Mouse (Mus musculus): ENCODE measurements around the gene Gm43064. TPM values are rescaled to one million over a fixed set of nuclear protein-coding genes. Genes with fewer than 3 reads are reported as not detected.
A peak's percentile ranks its signal among the peaks of the same experiment; 100 is the strongest.

Gene Gm43064
- polyA plus RNA-seq, 1 experiment, result not detected

DNA sequence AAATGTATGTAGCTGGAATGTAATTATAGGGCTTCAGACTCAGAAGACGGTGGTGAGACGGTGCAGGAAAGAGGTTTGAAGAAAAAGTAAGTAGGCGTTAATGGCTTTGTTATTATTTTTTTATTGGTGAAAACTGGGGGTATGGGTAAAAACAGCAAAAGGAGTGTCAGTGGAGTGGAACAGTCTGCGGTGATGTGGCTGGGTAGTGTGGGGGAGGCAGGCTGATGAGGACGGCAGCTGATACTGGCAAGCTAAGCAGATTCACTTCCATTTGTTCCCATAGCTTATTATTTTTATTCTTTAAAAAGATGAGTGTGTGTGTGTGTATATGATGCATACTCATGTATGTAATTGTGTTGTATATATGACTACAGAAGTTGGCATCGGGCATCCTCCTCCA is 42.1 kb downstream of the Gm43064 start:
- no peak overlapping the region for H3K4me3 ChIP-seq (ENCODE audit: insufficient read depth, low read length)
- H3K27ac ChIP-seq (ENCODE audit: insufficient read depth, low read length), result no peak overlapping the region
- H3K4me1 ChIP-seq (ENCODE audit: control insufficient read depth, insufficient read depth, low read length), result no peaks in the 10 kb centered on the region
- TF ChIP-seq POLR2A (IDR thresholded peaks at IDR 0.05; ENCODE audit: low read depth, low read length), result no peak
- no peak for TF ChIP-seq CTCF (IDR thresholded peaks at IDR 0.05; ENCODE audit: borderline replicate concordance, insufficient read depth, low read length)

DNA sequence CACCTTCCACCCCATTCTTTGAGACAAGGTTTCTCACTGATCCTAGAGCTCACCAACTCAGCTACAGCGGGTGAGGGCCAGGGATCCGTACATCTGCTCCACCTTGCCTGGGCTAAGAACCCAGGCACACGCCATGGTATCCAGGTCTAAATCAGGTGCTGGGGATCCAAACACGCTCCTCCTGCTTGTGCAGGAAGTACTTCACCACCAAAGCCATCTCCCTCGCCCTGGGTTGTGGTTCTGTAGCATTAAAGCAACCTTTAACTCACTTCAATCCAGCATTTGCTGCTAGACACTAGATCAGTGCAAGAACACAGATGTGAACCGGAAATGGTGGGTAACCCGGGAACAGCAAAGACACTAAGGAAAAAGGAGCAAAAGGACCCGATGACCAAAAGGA is 42.5 kb downstream of the Gm43064 start:
- Histone ChIP-seq H3K4me3 (ENCODE audit: insufficient read depth, low read length) (no peak overlapping the region), H3K27ac (ENCODE audit: insufficient read depth, low read length) (no peak overlapping the region), H3K4me1 (ENCODE audit: control insufficient read depth, insufficient read depth, low read length) (no peaks in the 10 kb centered on the region)
- TF ChIP-seq CTCF (IDR thresholded peaks at IDR 0.05; ENCODE audit: borderline replicate concordance, insufficient read depth, low read length) (no peak), POLR2A (IDR thresholded peaks at IDR 0.05; ENCODE audit: low read depth, low read length) (no peak)

DNA sequence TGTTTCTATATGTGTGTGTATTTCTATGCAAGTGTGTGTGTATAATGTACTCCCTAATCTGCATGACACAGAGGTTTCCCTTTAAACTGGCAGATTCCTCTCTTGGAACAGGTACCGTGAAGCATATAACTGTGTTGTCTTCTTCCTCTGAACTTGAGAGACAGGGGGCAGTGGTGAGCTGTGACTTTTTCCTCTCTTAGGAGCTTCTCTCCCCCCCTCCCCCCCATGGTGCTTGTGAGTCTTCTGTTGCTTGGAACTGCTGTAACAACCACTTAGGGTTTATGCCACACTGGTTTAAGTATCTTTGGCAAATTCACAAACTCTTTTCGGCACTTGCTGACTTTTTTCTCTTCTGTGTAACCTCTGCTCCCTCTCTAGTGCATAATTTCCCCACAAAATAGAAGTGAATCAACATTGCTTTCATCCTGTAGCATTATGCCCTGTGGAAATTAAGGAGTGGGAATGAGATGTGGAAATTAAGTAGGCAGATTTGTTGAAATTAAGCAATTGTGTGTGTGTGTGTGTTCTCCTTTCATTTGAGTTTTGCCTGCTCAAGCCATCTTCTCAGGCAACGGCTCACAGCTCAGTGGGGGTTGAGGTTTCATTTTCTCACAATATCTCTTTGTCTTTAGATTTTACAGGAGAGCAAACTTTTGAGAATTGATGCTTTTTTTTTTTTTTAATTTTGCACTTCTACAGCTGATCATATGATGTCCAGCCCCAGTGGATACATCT is 43.4 kb downstream of the Gm43064 start:
- TF ChIP-seq CTCF (IDR thresholded peaks at IDR 0.05; ENCODE audit: borderline replicate concordance, insufficient read depth, low read length) (no peak), POLR2A (IDR thresholded peaks at IDR 0.05; ENCODE audit: low read depth, low read length) (no peak)
- Histone ChIP-seq H3K4me1 (ENCODE audit: control insufficient read depth, insufficient read depth, low read length) (no peaks in the 10 kb centered on the region), H3K27ac (ENCODE audit: insufficient read depth, low read length) (no peak overlapping the region), H3K4me3 (ENCODE audit: insufficient read depth, low read length) (no peak overlapping the region)

DNA sequence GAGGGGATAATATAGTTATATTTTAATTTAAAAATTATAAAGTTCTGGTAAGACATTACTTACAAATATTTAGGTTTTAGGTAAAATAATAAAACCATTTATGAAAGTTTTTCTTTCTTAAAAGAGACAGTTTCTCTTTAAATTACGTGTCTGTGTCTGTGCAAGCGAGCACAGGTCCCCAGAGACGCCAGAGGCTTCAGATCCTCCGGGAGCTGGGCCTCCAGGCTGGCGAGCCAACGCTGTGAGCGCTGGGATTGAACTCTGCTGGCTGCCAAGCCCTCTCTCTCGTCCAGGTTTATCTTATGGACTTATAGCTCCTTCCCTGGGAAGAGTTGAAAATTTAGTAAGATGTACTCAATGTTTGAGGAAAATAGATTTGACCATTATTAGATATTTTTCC is 44.4 kb downstream of the Gm43064 start:
- Histone ChIP-seq H3K27ac (ENCODE audit: insufficient read depth, low read length) (no peak overlapping the region), H3K4me3 (ENCODE audit: insufficient read depth, low read length) (no peak overlapping the region), H3K4me1 (ENCODE audit: control insufficient read depth, insufficient read depth, low read length) (no peaks in the 10 kb centered on the region)
- TF ChIP-seq POLR2A (IDR thresholded peaks at IDR 0.05; ENCODE audit: low read depth, low read length) (no peak), CTCF (IDR thresholded peaks at IDR 0.05; ENCODE audit: borderline replicate concordance, insufficient read depth, low read length) (no peak)

DNA sequence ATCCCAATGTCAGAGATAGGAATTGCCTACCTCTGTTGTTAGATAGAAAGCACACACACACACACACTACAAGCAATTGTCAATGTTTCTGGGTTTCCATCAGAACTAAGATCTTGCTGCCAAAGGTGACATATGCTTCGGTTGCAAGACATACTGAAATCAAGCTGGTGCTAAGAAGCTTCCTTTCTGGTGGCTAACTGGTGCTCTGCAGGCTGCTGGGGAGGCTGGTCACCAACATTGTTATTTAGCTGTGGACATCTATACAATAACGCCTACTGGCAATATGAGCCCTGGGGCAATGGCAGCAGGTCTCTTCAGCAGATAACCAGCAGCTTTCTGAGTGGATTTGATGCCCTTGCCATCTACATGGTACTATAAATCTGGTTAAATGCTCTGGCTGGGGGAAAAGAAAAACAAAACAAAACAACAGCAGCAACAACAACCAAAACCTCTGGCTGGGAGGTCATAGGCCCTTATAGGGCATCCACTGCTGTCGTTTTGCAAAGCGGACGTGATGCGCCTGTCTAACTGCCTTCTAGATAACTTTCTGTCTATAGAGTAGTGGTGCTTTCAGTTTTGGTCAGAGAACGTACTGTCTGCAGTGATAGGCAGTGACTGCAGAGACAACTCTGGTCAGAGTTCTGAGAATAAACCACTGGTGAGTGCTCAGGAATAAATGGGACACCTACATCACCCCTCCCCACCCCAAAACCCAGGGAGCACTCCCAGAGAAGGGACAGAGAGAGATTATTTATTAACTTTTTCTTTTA is 47.8 kb downstream of the Gm43064 start:
- H3K4me3 ChIP-seq (ENCODE audit: insufficient read depth, low read length), result no peak overlapping the region
- H3K4me1 ChIP-seq (ENCODE audit: control insufficient read depth, insufficient read depth, low read length), result peaks cover 6% of the 10 kb centered on the region; the same call in 1 of the 2 replicates
- no peak for TF ChIP-seq CTCF (IDR thresholded peaks at IDR 0.05; ENCODE audit: borderline replicate concordance, insufficient read depth, low read length)
- no peak for TF ChIP-seq POLR2A (IDR thresholded peaks at IDR 0.05; ENCODE audit: low read depth, low read length)
- no peak overlapping the region for H3K27ac ChIP-seq (ENCODE audit: insufficient read depth, low read length)

DNA sequence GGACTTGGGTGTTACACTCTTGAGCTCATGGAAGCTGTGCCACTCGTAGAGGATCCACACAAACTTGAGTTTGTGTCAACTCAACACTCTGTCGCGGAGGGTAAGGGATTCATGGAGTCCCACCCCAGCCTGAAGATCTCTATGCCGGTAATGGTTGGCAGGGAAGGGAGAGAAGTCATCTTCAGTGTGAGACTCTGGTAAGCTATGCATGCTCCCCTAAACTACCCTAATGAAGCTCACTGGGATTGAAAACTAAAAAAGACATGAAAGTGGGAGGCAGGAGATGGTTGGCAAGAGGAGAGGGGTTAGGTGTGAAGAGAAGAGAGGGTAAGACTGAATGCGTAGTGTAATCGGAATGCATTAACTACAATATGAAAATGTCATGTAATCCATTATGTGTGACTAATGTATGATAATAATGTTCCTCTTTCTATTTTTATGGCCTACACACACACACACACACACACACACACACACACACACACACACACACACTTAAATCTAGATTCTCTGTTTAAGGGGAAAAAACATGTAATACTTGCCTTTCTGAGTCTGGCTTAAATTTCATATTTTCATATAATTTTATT is 48.7 kb downstream of the Gm43064 start:
- no peak overlapping the region for H3K4me3 ChIP-seq (ENCODE audit: insufficient read depth, low read length)
- no peak overlapping the region for H3K27ac ChIP-seq (ENCODE audit: insufficient read depth, low read length)
- TF ChIP-seq POLR2A (IDR thresholded peaks at IDR 0.05; ENCODE audit: low read depth, low read length), result no peak
- H3K4me1 ChIP-seq (ENCODE audit: control insufficient read depth, insufficient read depth, low read length), result peaks cover 6% of the 10 kb centered on the region; the same call in 1 of the 2 replicates

DNA sequence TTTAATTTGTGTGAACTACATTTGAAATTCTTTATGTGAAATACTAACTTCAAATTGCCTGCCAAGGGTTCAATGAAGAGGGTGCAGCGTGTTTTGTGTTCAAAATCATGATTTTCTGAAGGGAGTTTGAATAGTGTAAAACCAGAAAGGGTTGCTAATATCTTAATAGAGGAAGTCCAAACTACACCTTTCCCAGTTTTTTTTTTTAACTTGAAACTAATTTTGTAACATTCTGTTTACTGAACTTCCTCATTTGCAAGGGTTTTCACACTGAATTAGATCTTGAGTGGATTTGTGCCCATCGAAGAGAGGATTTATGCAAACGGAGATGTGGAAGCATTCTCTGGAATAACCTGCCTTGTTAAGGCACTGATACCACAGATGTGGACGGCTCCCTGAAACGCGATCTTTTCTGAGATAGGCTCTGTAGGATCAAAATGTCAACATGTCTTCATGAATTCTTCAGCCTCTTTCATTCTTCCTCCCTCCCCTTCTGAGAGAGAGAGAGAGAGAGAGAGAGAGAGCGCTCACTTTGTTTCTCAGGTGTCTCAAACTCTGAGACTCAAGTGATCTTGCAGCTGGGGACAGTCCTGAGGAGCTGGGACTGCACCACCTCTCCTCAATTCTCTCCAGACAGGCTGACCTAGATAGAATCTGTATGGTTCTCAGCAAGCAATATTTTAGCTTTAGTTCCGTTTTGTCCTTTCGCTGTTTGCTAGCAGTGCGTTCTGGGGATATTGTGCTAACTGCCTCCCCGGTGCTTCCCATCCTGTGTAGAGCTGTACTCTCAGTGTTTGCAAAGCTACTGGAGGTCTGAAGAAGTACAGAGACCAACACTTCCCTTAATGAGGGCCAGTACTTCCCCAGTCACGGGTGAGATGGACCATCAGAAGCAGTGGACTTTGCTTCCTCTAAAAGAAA is 49.8 kb downstream of the Gm43064 start, which contains the start of gene Ptpn22:
Gene Ptpn22, plus strand, starts transcription at position 915 of the 921 bp plus-strand sequence.
- no peak for TF ChIP-seq POLR2A (IDR thresholded peaks at IDR 0.05; ENCODE audit: low read depth, low read length)
- TF ChIP-seq CTCF (IDR thresholded peaks at IDR 0.05; ENCODE audit: borderline replicate concordance, insufficient read depth, low read length), result no peak
- Histone ChIP-seq H3K4me1 (ENCODE audit: control insufficient read depth, insufficient read depth, low read length) (peaks cover 6% of the 10 kb centered on the region; the same call in 1 of the 2 replicates), H3K4me3 (ENCODE audit: insufficient read depth, low read length) (no peak within 1 kb of the TSS), H3K27ac (ENCODE audit: insufficient read depth, low read length) (0 out of 2 replicates have a peak within 1 kb of the TSS, but pooled peaks have one; percentile 17)

DNA sequence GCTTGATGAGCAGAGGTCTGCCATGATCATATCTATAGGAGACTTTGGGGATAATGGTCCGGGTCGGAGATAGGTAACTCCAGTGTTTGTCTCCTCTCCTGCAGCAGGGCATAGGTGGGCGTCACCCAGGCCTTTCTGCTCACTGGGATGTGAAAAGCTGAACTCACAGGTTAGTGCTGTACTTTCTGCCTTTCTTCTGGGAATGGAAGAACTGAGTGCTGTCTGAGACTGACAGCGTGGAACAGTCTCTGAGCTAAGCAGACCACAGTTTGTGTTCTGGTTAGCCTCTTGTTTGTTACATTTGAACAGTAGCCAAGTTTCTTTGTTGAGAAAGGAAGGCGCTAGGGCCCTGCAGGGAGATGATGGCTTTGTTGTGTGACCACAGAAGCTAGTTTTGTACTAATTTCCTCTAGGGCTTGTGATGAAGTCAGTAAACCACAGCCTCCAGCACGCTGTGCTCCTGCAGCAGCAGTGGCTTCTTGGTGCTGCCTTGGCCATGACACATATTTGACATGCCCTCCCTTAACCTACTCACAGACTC is 50.5 kb downstream of the Gm43064 start:
- Histone ChIP-seq H3K27ac (ENCODE audit: insufficient read depth, low read length) (no peak overlapping the region), H3K4me3 (ENCODE audit: insufficient read depth, low read length) (no peak overlapping the region), H3K4me1 (ENCODE audit: control insufficient read depth, insufficient read depth, low read length) (peaks cover 6% of the 10 kb centered on the region; the same call in 1 of the 2 replicates)
- TF ChIP-seq POLR2A (IDR thresholded peaks at IDR 0.05; ENCODE audit: low read depth, low read length), result no peak
- no peak for TF ChIP-seq CTCF (IDR thresholded peaks at IDR 0.05; ENCODE audit: borderline replicate concordance, insufficient read depth, low read length)
